Mouse (Mus musculus) thymus, postnatal 25 days (tissue): ENCODE measurements around the gene Mttp.

Experiments
- DNase-seq: peaks from one replicate; pipeline ENCODE4 v3.0.0; 2022

Mttp gene

GRCm38 (mm10) chr3:138133916-138134315 lies 10.9 kb downstream of the Mttp start:
- DNase-seq = no peak

GRCm38 (mm10) chr3:138133463-138133862 lies 11.3 kb downstream of the Mttp start:
- DNase-seq = no peak

GRCm38 (mm10) chr3:138131168-138131567 lies 13.6 kb downstream of the Mttp start:
- DNase-seq = no peak

- DNase-seq = no peak
These were observed 14.1 kb downstream of the Mttp start for GRCm38 (mm10) chr3:138130692-138131091.

- no peak for DNase-seq
These were observed 15.7 kb downstream of the Mttp start for GRCm38 (mm10) chr3:138129110-138129509.

GRCm38 (mm10) chr3:138123842-138124241 lies 20.9 kb downstream of the Mttp start:
- no peak for DNase-seq

DNA sequence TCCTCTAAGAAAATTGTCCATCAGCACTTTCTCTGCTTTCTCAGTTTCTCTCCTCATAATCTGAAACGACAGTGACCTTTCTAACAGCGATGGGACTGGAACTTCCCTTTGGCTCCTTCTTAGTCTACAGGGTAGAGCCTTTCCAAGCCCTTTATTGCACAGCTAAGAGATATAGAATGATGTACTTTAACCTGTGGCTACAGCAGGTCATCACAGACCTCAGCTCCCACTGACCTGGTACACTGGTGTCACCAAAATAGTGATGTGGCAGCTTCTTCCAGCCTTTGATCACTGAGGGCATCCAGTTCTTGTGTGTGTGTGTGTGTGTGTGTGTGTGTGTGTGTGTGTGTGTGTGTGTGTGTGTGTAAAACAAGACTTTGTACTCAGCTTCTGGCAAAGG lies 23.3 kb downstream of the Mttp start:
- no peak for DNase-seq

- DNase-seq = no peak
These were observed 25.2 kb downstream of the Mttp start for GRCm38 (mm10) chr3:138119444-138120105.

- no peak for DNase-seq
These were observed 25.9 kb downstream of the Mttp start for GRCm38 (mm10) chr3:138118831-138119230.

DNA sequence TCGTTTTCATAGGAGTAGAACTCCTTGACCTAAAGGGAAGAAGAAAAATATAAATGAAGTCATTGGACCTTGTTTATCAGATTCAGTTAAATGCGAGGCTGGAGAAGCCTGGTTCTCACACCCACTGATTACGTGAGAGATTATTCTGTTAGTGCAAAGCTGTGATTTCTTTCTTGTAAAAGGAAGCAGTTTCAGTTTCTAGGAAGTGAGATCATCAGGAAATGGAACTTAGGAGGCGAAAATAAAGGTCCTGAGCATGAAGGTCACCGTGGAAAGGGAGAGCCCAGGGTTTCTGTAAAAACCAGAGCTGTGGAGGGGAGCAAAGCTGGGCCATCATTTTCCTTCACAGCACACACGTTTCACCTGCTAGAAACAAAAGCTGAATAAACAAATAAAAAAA lies 26.4 kb downstream of the Mttp start:
- DNase-seq = no peak

- no peak for DNase-seq
These were observed 27.9 kb downstream of the Mttp start for GRCm38 (mm10) chr3:138116871-138117270.

DNA sequence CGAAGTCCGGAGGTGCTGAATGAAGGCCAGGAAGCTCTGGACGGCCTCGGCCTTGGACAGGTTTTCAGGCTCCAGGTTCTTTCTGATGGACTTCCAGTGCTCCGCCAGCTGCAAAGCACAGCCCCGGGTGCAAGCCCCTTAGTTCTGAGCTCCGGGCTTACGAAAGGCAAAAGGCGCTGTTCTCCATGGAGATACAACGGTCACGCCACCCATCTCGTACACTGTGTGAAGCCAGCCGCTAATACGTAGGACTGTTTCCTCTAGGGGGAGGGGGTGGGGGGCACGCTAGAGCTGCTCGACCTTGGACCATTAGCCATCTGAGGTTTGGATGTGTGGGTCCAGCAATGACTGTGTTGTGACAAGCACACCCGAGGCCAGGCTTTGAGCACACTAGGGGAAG lies 30.7 kb downstream of the Mttp start:
- no peak for DNase-seq

DNA sequence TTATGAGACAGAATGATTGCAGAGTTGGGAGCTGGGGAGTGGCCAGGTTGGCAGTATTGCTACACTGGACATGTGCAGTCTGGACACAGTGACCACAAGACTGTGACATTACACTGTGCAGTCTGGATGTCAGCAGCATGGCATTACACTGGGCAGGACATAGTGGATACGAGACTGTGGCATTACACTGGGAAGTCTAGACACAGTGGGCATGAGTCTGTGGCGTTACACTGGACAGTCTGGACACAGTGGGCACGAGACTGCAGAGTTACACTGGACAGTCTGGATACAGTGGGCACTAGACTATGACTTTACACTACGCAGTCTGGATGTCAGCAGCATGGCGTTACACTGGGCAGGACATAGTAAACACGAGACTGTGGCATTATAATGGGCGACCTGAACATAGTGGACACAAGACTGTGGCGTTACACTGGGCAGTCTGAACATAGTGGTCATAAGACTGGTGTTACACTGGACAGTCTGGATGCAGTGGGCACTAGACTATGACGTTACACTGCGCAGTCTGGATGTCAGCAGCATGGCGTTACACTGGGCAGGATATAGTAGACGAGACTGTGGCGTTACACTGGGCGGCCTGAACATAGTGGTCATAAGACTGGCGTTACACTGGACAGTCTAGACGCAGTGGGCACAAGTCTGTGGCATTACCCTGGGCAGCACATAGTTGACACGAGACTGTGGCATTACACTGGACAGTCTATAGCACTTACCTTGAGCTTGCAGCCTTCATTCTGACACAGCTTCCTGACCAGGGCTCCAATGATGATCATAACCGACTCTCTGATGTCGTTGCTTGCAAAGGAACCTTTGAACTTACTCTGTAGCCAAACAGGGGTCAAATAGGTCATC lies 33.6 kb downstream of the Mttp start:
- DNase-seq = no peak

GRCm38 (mm10) chr3:138106887-138107286 lies 37.9 kb downstream of the Mttp start:
- DNase-seq = no peak

DNA sequence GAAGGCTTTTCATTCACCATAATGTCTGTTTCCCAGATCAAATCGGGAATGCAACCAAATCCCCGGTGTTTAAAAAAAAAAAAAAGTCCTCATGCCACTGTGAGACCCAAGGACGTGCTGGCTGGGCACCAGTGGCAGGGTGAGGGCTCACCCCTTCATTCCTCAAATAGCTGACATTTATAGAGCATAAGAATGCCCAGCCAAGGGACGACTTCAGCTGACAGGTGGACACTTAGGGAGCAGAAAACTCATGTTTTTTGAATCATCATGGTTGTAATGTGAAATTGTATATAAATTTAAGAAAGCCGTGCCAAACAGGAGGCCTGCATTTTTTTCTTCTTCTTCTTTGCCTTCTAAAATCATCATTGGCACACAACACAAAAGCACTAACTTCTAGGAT lies 39.7 kb downstream of the Mttp start:
- no peak for DNase-seq

GRCm38 (mm10) chr3:138103690-138104089 lies 41.1 kb downstream of the Mttp start:
- no peak for DNase-seq

DNA sequence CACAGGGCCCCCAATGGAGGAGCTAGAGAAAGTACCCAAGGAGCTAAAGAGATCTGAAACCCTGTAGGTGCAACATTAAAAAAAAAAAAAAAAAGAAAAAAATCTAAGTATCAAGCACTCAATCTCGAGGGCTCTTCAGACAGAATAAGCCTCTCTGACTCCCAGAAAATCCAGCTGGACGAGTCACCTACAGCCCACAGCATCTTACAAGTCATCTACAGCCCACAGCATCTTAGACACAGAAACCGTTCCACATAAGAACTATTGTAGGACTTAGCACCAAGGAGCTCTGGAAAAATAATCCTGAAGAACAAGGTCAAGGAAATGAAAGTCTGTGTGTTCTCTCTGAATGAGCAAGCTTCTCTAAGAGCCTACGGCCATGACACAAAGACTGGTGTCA lies 42.8 kb downstream of the Mttp start:
- DNase-seq = no peak

DNA sequence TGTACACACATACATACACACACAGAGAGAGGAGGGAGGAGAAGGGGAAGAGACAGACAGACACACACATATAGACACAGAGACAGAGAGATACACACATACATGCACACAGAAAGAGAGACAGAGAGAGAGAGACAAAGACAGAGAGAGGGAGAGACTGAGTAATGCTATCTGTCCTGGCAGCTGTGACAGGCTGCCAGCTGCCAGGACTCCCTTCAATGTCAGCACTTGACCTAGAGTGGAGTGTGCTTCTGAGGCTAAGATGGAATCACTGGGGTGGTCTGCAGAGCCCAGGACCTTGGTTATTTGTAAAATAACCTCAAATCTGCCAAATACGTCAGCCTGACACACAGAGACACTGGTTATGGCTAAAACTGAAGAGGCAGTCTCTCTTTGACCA lies 47.0 kb downstream of the Mttp start:
- no peak for DNase-seq

GRCm38 (mm10) chr3:138096263-138097028 lies 48.3 kb downstream of the Mttp start:
- DNase-seq = no peak

DNA sequence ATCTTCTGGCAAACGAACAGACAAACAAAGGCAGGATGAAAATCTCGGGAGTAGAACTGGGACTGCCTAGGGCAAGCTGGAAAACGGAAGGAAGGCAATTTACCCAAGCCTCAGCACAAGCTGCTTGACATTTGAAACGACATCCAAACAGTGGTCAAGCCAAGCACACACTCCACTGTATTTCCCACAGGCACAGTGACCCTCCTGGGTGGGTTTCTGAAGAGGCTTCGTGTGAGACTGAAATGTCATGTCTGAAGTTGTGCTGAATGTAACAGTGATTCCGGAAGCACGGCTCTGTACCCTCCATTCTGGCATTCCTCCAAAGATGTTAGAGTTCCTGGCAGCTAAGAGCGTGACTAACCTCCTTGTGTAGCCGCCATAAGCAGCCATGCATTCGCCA lies 49.0 kb downstream of the Mttp start:
- DNase-seq = no peak

DNA sequence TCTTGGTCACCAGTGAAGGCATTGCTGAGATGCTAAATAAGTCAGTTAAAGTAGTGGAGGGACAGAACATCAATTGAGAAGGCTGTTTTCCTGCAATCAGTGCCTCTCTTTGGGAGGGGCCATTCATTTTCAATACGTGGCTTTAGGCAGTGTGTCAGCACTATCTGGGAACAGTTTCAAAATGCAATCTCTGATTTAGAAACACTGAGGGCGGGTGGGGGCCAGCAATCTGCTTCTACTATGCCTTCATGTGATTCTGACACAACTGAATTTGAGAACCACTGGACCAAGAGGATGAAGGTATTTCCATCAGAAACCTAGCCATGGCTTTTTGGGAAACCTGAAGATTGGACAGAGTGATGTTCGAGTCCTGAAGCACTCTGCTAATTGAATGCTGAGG lies 49.5 kb downstream of the Mttp start:
- DNase-seq = no peak

DNA sequence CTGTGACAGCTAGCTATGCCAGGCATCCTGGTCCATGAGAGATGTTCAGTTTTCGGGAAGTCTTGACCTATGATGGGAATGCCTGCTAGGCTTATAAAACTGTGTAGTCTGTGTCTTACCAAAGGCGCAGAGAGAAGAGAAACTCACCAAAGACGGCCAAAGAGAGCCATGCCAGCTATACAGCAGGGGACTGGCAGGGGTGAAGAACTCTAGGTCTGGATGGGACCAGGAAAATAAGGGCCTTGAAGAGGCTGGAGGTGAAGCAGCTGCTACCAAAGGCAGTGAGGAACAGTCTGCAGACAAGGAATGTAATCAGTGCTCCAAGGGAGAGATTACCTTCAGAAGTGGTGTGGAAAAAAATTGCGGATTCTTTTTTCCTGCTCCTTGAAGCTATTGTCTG lies 60.9 kb downstream of the Mttp start:
- DNase-seq = no peak

DNA sequence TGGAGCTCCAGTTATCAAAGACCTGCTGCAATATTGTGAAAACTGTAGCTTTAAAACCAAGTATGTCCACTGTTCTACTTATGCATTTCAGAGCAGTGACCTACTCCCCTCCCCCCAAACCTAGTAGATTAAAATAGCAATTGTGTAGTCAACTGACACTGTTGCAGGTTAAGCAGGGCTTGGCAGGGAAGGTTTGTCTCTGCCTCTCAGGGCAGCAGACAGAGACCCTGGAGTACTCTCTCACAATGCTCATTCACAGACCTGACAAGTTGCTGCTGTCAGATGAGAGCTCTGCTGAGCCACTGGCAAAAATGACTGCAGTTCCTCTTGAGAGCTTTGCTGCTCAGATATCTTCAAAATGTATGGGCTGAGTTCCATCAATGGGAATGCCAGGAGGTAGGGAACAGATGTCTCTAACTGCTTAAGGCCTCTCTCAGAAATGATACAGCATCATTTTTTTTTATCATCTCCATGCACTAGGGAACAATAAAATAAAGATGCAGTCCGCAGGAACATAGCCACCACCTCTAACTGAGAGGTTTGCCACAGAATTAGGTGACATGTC lies 61.6 kb downstream of the Mttp start:
- DNase-seq = no peak
